ENCODE assay signal across 8 mouse cellular contexts in the genomic region with DNA sequence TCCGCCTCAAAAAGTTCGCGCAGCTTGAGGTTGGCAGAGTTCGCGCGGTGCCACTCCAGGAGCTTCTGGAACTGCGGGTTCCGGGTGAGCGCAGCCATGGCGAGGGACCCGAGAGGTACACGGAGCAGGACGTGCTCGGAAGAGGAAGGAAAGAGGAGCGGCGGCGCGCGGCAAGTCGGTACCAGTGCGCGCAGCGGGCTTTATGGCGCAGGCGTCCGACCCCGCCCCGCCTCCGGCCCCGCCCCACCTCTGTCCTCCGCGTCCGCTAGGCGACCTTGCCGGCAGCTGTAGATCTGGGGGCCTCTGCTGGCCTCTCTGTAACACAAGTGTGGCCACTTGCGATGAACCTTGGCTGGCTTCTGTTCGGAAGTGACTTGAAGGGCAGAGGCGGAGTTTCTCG. TPM values are rescaled to one million over a fixed set of nuclear protein-coding genes. Genes with fewer than 3 reads are reported as not detected.
A peak's percentile ranks its signal among the peaks of the same experiment; 100 is the strongest.
DNase-seq lines count a peak whose midpoint lies in the region; ATAC-seq and TF ChIP-seq lines count a peak whose summit lies in the region.

A gene (minus strand): TSS at position 221 of the 400 bp plus-strand sequence.

- peaks cover 54% of the 10 kb centered on the region for H3K36me3 ChIP-seq in E14TG2a.4 (ENCODE audit: insufficient read depth, low read length)
- H3K36me3 ChIP-seq in heart, embryonic 13.5 days, result peaks cover 37% of the 10 kb centered on the region
- H3K36me3 ChIP-seq in kidney, postnatal 0 days (ENCODE audit: insufficient read depth, low read length), result peaks cover 19% of the 10 kb centered on the region
- H3K36me3 ChIP-seq in liver, embryonic 13.5 days, result peaks cover 35% of the 10 kb centered on the region
- H3K36me3 ChIP-seq in stomach, embryonic 14.5 days (ENCODE audit: control insufficient read depth, insufficient read depth, low read length), result peaks cover 25% of the 10 kb centered on the region

- peak within 1 kb of the TSS; percentile 94 for H3K9ac ChIP-seq in heart, embryonic 13.5 days
- peak within 1 kb of the TSS; percentile 84 for H3K9ac ChIP-seq in kidney, postnatal 0 days (ENCODE audit: low read depth, low read length)
- peak within 1 kb of the TSS; percentile 87 for H3K9ac ChIP-seq in liver, embryonic 13.5 days
- H3K9ac ChIP-seq in stomach, embryonic 14.5 days (replicated peaks; ENCODE audit: low read depth, low read length), result peak within 1 kb of the TSS; percentile 72

- H3K9me3 ChIP-seq in E14TG2a.4 (ENCODE audit: low read length), result no peaks in the 10 kb centered on the region
- H3K9me3 ChIP-seq in heart, embryonic 13.5 days, result no peaks in the 10 kb centered on the region
- H3K9me3 ChIP-seq in kidney, postnatal 0 days (replicated peaks; ENCODE audit: low read length), result no peaks in the 10 kb centered on the region
- H3K9me3 ChIP-seq in liver, embryonic 13.5 days (replicated peaks), result no peaks in the 10 kb centered on the region
- H3K9me3 ChIP-seq in stomach, embryonic 14.5 days (ENCODE audit: control insufficient read depth, low read depth, low read length), result no peaks in the 10 kb centered on the region

- H3K4me1 ChIP-seq in E14TG2a.4 (replicated peaks; ENCODE audit: low read depth, low read length), result peaks cover 74% of the 10 kb centered on the region
- peaks cover 65% of the 10 kb centered on the region for H3K4me1 ChIP-seq in heart, embryonic 13.5 days
- peaks cover 22% of the 10 kb centered on the region for H3K4me1 ChIP-seq in kidney, postnatal 0 days (replicated peaks; ENCODE audit: insufficient read depth, low read length)
- peaks cover 87% of the 10 kb centered on the region for H3K4me1 ChIP-seq in liver, embryonic 13.5 days (replicated peaks)
- peaks cover 18% of the 10 kb centered on the region; the same call in 1 of the 2 replicates for H3K4me1 ChIP-seq in stomach, embryonic 14.5 days (ENCODE audit: control insufficient read depth, insufficient read depth, low read length)

- H3K27ac ChIP-seq in heart, embryonic 13.5 days (replicated peaks), result peak within 1 kb of the TSS; percentile 97
- peak within 1 kb of the TSS; percentile 88 for H3K27ac ChIP-seq in kidney, postnatal 0 days
- peak within 1 kb of the TSS; percentile 84 for H3K27ac ChIP-seq in liver, embryonic 13.5 days
- H3K27ac ChIP-seq in stomach, embryonic 14.5 days (ENCODE audit: low read length), result peak within 1 kb of the TSS; percentile 85

- peak; percentile 66 for DNase-seq in c-Kit-negative CD71-positive TER-119-positive erythroid progenitor cells, embryonic 14.5 days (ENCODE audit: low read depth, low spot score)
- DNase-seq in fibroblast of lung, adult 2 months (ENCODE audit: low read depth), result peak; percentile 67
- peak; percentile 94 for DNase-seq in kidney, postnatal 0 days (ENCODE audit: low spot score)
- peak; percentile 76 for DNase-seq in liver, embryonic 13.5 days
- DNase-seq in natural killer cell, adult 2 months (ENCODE audit: low spot score in 2 of 2), result peak; percentile 69 to 71

- no peak for TF ChIP-seq CTCF in E14TG2a.4 (conservative IDR thresholded peaks at IDR 0.05; ENCODE audit: low read length)
- TF ChIP-seq CTCF in kidney, postnatal 0 days (IDR thresholded peaks at IDR 0.05; ENCODE audit: low read depth), result peak; percentile 56

- H3K4me3 ChIP-seq in E14TG2a.4 (replicated peaks; ENCODE audit: low read length), result peak within 1 kb of the TSS; percentile 95
- H3K4me3 ChIP-seq in heart, embryonic 13.5 days, result peak within 1 kb of the TSS; percentile 79
- peak within 1 kb of the TSS; percentile 86 for H3K4me3 ChIP-seq in kidney, postnatal 0 days (replicated peaks; ENCODE audit: low read depth, low read length)
- H3K4me3 ChIP-seq in liver, embryonic 13.5 days (replicated peaks), result peak within 1 kb of the TSS; percentile 80
- peak within 1 kb of the TSS; percentile 80 for H3K4me3 ChIP-seq in stomach, embryonic 14.5 days (ENCODE audit: low read depth, low read length)

- no peaks in the 10 kb centered on the region for H3K27me3 ChIP-seq in E14TG2a.4 (ENCODE audit: insufficient read depth, low read length)
- H3K27me3 ChIP-seq in heart, embryonic 13.5 days (replicated peaks), result no peaks in the 10 kb centered on the region
- H3K27me3 ChIP-seq in kidney, postnatal 0 days (ENCODE audit: insufficient read depth, low read length), result no peaks in the 10 kb centered on the region
- H3K27me3 ChIP-seq in liver, embryonic 13.5 days, result no peaks in the 10 kb centered on the region
- H3K27me3 ChIP-seq in stomach, embryonic 14.5 days (ENCODE audit: control insufficient read depth, insufficient read depth, low read length), result no peaks in the 10 kb centered on the region

- ATAC-seq in heart, embryonic 13.5 days (ENCODE audit: extremely low read depth, insufficient number of reproducible peaks, low FRiP score, low TSS enrichment), result peak; percentile 24
- peak; percentile 76 for ATAC-seq in kidney, postnatal 0 days (replicated peaks; ENCODE audit: low FRiP score, low read depth)
- ATAC-seq in liver, embryonic 13.5 days (ENCODE audit: low read depth), result peak; percentile 70
- peak; percentile 78 for ATAC-seq in stomach, embryonic 14.5 days (ENCODE audit: insufficient number of reproducible peaks, insufficient read depth, low FRiP score, low read depth)

- under 1% methylated on average over 37 of the region's 39 CpGs for WGBS in heart, embryonic 13.5 days
- under 1% methylated on average over 39 of the region's 39 CpGs for WGBS in kidney, postnatal 0 days
- 1% methylated on average over 39 of the region's 39 CpGs for WGBS in liver, embryonic 13.5 days (ENCODE audit: insufficient replicate concordance)
- WGBS in stomach, embryonic 14.5 days, result under 1% methylated on average over 35 of the region's 39 CpGs

- H3K4me2 ChIP-seq in heart, embryonic 13.5 days, result peak within 1 kb of the TSS; percentile 92
- H3K4me2 ChIP-seq in kidney, postnatal 0 days (ENCODE audit: low read length), result peak within 1 kb of the TSS; percentile 81
- H3K4me2 ChIP-seq in liver, embryonic 13.5 days, result peak within 1 kb of the TSS; percentile 96
- peak within 1 kb of the TSS; percentile 75 for H3K4me2 ChIP-seq in stomach, embryonic 14.5 days (replicated peaks; ENCODE audit: low read depth, low read length)

RNA-seq across cellular contexts. Expression of the gene that starts here (rescaled TPM):
- 702 and 751 TPM in 2 replicates for polyA plus RNA-seq in heart, embryonic 13.5 days (2015; fragmentation: Nextera tagmentation; extraction: Ambion mirVana)
- polyA plus RNA-seq in kidney, postnatal 0 days (2015; fragmentation: Nextera tagmentation; extraction: Ambion mirVana), result 323 and 356 TPM in 2 replicates
- polyA plus RNA-seq in liver, embryonic 13.5 days (2015; fragmentation: Nextera tagmentation; extraction: Ambion mirVana), result 137 and 150 TPM in 2 replicates
- polyA plus RNA-seq in stomach, embryonic 14.5 days (2014; fragmentation: Nextera tagmentation; extraction: Ambion mirVana), result 354 and 363 TPM in 2 replicates

Comparison
In these comparisons a context has a peak if more than half of its experiments do, and no peak if none do; other contexts are left out.
1. Peak in every context shown above with its lines: DNase-seq, ATAC-seq, H3K4me3 ChIP-seq and H3K27ac ChIP-seq.
2. ATAC-seq: peak in every context shown above with its lines; median percentile 78 in stomach, embryonic 14.5 days; 76 in kidney, postnatal 0 days; 70 in liver, embryonic 13.5 days; 24 in heart, embryonic 13.5 days.